In genomic region chr11:98544890-98545677, GRCm38 (mm10) we compare ENCODE assay signal across 8 mouse cellular contexts. TPM values are rescaled to one million over a fixed set of nuclear protein-coding genes. Genes with fewer than 3 reads are reported as not detected.
DNase-seq lines count a peak whose midpoint lies in the region; ATAC-seq and TF ChIP-seq lines count a peak whose summit lies in the region.

No protein-coding gene starts in this region.

- no peak for TF ChIP-seq CTCF in olfactory bulb, adult 2 months (IDR thresholded peaks at IDR 0.05; ENCODE audit: insufficient read depth, low read depth, low read length)

- 4% methylated on average over 16 of the region's 16 CpGs for WGBS in lung, embryonic 16.5 days
- 2% methylated on average over 16 of the region's 16 CpGs for WGBS in embryonic facial prominence, embryonic 12.5 days
- WGBS in intestine, embryonic 15.5 days, result 5% methylated on average over 16 of the region's 16 CpGs
- WGBS in olfactory bulb, adult 2 months, result 6% methylated on average over 16 of the region's 16 CpGs

- peak overlapping the region; percentile 86 for H3K4me2 ChIP-seq in lung, embryonic 16.5 days (ENCODE audit: low read depth, low read length)
- peak overlapping the region; percentile 85 for H3K4me2 ChIP-seq in embryonic facial prominence, embryonic 12.5 days (replicated peaks)
- peak overlapping the region; percentile 95 for H3K4me2 ChIP-seq in intestine, embryonic 15.5 days (replicated peaks)

- H3K27ac ChIP-seq in lung, embryonic 16.5 days (ENCODE audit: low read length), result no peak overlapping the region
- no peak overlapping the region for H3K27ac ChIP-seq in embryonic facial prominence, embryonic 12.5 days
- H3K27ac ChIP-seq in intestine, embryonic 15.5 days, result no peak overlapping the region
- no peak overlapping the region for H3K27ac ChIP-seq in olfactory bulb, adult 2 months (ENCODE audit: insufficient read depth, low read depth, low read length)

- no peaks in the 10 kb centered on the region for H3K36me3 ChIP-seq in lung, embryonic 16.5 days (ENCODE audit: control insufficient read depth, insufficient read depth, low read length)
- H3K36me3 ChIP-seq in embryonic facial prominence, embryonic 12.5 days, result no peaks in the 10 kb centered on the region
- no peaks in the 10 kb centered on the region for H3K36me3 ChIP-seq in intestine, embryonic 15.5 days

- peak overlapping the region; percentile 51; the same call in 1 of the 2 replicates for H3K9ac ChIP-seq in lung, embryonic 16.5 days (ENCODE audit: low read length)
- H3K9ac ChIP-seq in embryonic facial prominence, embryonic 12.5 days, result peak overlapping the region; percentile 49
- peak overlapping the region; percentile 34 for H3K9ac ChIP-seq in intestine, embryonic 15.5 days

- TF ChIP-seq POLR2A in olfactory bulb, adult 2 months (IDR thresholded peaks at IDR 0.05; ENCODE audit: insufficient read depth, low read depth, low read length), result no peak

- peak overlapping the region; percentile 52 for H3K4me3 ChIP-seq in lung, embryonic 16.5 days (ENCODE audit: low read length)
- H3K4me3 ChIP-seq in embryonic facial prominence, embryonic 12.5 days, result peak overlapping the region; percentile 39
- peak overlapping the region; percentile 47 for H3K4me3 ChIP-seq in intestine, embryonic 15.5 days (replicated peaks)
- peak overlapping the region; percentile 44 for H3K4me3 ChIP-seq in olfactory bulb, adult 2 months (ENCODE audit: insufficient read depth, low read depth, low read length)

- peaks cover 54% of the 10 kb centered on the region for H3K27me3 ChIP-seq in lung, embryonic 16.5 days (ENCODE audit: control insufficient read depth, insufficient read depth, low read depth, low read length)
- H3K27me3 ChIP-seq in embryonic facial prominence, embryonic 12.5 days, result peaks cover 70% of the 10 kb centered on the region
- H3K27me3 ChIP-seq in intestine, embryonic 15.5 days (replicated peaks), result peaks cover 48% of the 10 kb centered on the region

- no peak for DNase-seq in lung, postnatal 14 days
- DNase-seq in cerebellum, postnatal 10 days, result no peak
- no peak for DNase-seq in frontal cortex, postnatal 14 days (ENCODE audit: low spot score in 2 of 2)

- no peak for ATAC-seq in lung, embryonic 16.5 days (ENCODE audit: low read depth)
- ATAC-seq in embryonic facial prominence, embryonic 12.5 days (ENCODE audit: insufficient number of reproducible peaks, insufficient read depth, low FRiP score, low TSS enrichment), result no peak
- no peak for ATAC-seq in intestine, embryonic 15.5 days
- ATAC-seq in granulocyte monocyte progenitor cell, adult 5-6 weeks (replicated peaks; ENCODE audit: poor library complexity, severe bottlenecking), result no peak

- H3K4me1 ChIP-seq in lung, embryonic 16.5 days (replicated peaks; ENCODE audit: control insufficient read depth, insufficient read depth, low read length), result 0 out of 2 replicates have a peak, but pooled peaks cover 2% of the 10 kb centered on the region
- peaks cover 8% of the 10 kb centered on the region; the same call in 1 of the 2 replicates for H3K4me1 ChIP-seq in embryonic facial prominence, embryonic 12.5 days
- peaks cover 10% of the 10 kb centered on the region for H3K4me1 ChIP-seq in intestine, embryonic 15.5 days (replicated peaks)
- H3K4me1 ChIP-seq in olfactory bulb, adult 2 months (ENCODE audit: control insufficient read depth, insufficient read depth, low read length), result peaks cover 3% of the 10 kb centered on the region; the same call in 1 of the 2 replicates

- H3K9me3 ChIP-seq in lung, embryonic 16.5 days (ENCODE audit: control insufficient read depth, low read length), result no peaks in the 10 kb centered on the region; the same call in 1 of the 2 replicates
- H3K9me3 ChIP-seq in embryonic facial prominence, embryonic 12.5 days, result no peaks in the 10 kb centered on the region
- H3K9me3 ChIP-seq in intestine, embryonic 15.5 days, result no peaks in the 10 kb centered on the region

RNA-seq across cellular contexts. Expression of gene Ikzf3, which starts 0.7 kb away (rescaled TPM):
- 0.33 and 1.1 TPM in 2 replicates for polyA plus RNA-seq in lung, embryonic 16.5 days (2015; fragmentation: Nextera tagmentation; extraction: Ambion mirVana)
- polyA plus RNA-seq in embryonic facial prominence, embryonic 12.5 days (2016; fragmentation: Nextera tagmentation; extraction: Ambion mirVana), result 0.24 and 0.47 TPM in 2 replicates
- 0.21 and 0.24 TPM in 2 replicates for polyA plus RNA-seq in intestine, embryonic 15.5 days (2015; fragmentation: Nextera tagmentation; extraction: Ambion mirVana)
- 249 TPM in 1 of 2 replicates, not detected in the other for polyA plus RNA-seq in olfactory bulb, adult 2 months (2012; ENCODE audit: insufficient read depth, insufficient read length, low replicate concordance, missing spikeins)
- total RNA-seq in granulocyte monocyte progenitor cell, adult 5-6 weeks (2014; fragmentation: Nextera tagmentation), result 0.15 TPM in 1 of 2 replicates, not detected in the other
- not detected in 2 replicates for total RNA-seq in granulocyte monocyte progenitor cell, adult 5-6 weeks (2017)

RNA-seq across cellular contexts. Expression of gene Zpbp2, which starts 5.8 kb away (rescaled TPM):
- polyA plus RNA-seq in lung, embryonic 16.5 days (2015; fragmentation: Nextera tagmentation; extraction: Ambion mirVana), result 0.18 TPM in 1 of 2 replicates, not detected in the other
- not detected in 2 replicates for polyA plus RNA-seq in embryonic facial prominence, embryonic 12.5 days (2016; fragmentation: Nextera tagmentation; extraction: Ambion mirVana)
- 0.53 and 0.60 TPM in 2 replicates for polyA plus RNA-seq in intestine, embryonic 15.5 days (2015; fragmentation: Nextera tagmentation; extraction: Ambion mirVana)
- not detected in 2 replicates for polyA plus RNA-seq in olfactory bulb, adult 2 months (2012; ENCODE audit: insufficient read depth, insufficient read length, low replicate concordance, missing spikeins)
- total RNA-seq in granulocyte monocyte progenitor cell, adult 5-6 weeks (2014; fragmentation: Nextera tagmentation), result 1.6 TPM in 1 of 2 replicates, not detected in the other
- total RNA-seq in granulocyte monocyte progenitor cell, adult 5-6 weeks (2017), result not detected in 2 replicates

RNA-seq across cellular contexts. Expression of gene Ormdl3, which starts 42.1 kb away (rescaled TPM):
- polyA plus RNA-seq in lung, embryonic 16.5 days (2015; fragmentation: Nextera tagmentation; extraction: Ambion mirVana), result 50.8 and 51.2 TPM in 2 replicates
- polyA plus RNA-seq in embryonic facial prominence, embryonic 12.5 days (2016; fragmentation: Nextera tagmentation; extraction: Ambion mirVana), result 62.8 and 64.2 TPM in 2 replicates
- 50.5 and 55.2 TPM in 2 replicates for polyA plus RNA-seq in intestine, embryonic 15.5 days (2015; fragmentation: Nextera tagmentation; extraction: Ambion mirVana)
- polyA plus RNA-seq in olfactory bulb, adult 2 months (2012; ENCODE audit: insufficient read depth, insufficient read length, low replicate concordance, missing spikeins), result not detected in 2 replicates
- 5.9 and 7.3 TPM in 2 replicates for total RNA-seq in granulocyte monocyte progenitor cell, adult 5-6 weeks (2014; fragmentation: Nextera tagmentation)
- total RNA-seq in granulocyte monocyte progenitor cell, adult 5-6 weeks (2017), result 7.7 and 8.6 TPM in 2 replicates

RNA-seq across cellular contexts. Expression of gene Lrrc3c, which starts 53.0 kb away (rescaled TPM):
- not detected in 2 replicates for polyA plus RNA-seq in lung, embryonic 16.5 days (2015; fragmentation: Nextera tagmentation; extraction: Ambion mirVana)
- polyA plus RNA-seq in embryonic facial prominence, embryonic 12.5 days (2016; fragmentation: Nextera tagmentation; extraction: Ambion mirVana), result not detected in 2 replicates
- not detected in 2 replicates for polyA plus RNA-seq in intestine, embryonic 15.5 days (2015; fragmentation: Nextera tagmentation; extraction: Ambion mirVana)
- polyA plus RNA-seq in olfactory bulb, adult 2 months (2012; ENCODE audit: insufficient read depth, insufficient read length, low replicate concordance, missing spikeins), result not detected in 2 replicates
- not detected in 2 replicates for total RNA-seq in granulocyte monocyte progenitor cell, adult 5-6 weeks (2014; fragmentation: Nextera tagmentation)
- not detected in 2 replicates for total RNA-seq in granulocyte monocyte progenitor cell, adult 5-6 weeks (2017)

Comparison
In these comparisons a context has a peak if more than half of its experiments do, and no peak if none do; other contexts are left out.
1. RNA of gene Ikzf3, which starts 0.7 kb away (polyA plus RNA-seq): 249 TPM in olfactory bulb, adult 2 months; 0.24 to 0.47 TPM in embryonic facial prominence, embryonic 12.5 days, 0.33 to 1.1 TPM in lung, embryonic 16.5 days and 0.21 to 0.24 TPM in intestine, embryonic 15.5 days; every median in the first group is over 10 times any median in the second.
2. RNA of gene Ormdl3, which starts 42.1 kb away (polyA plus RNA-seq): 62.8 to 64.2 TPM in embryonic facial prominence, embryonic 12.5 days, 50.8 to 51.2 TPM in lung, embryonic 16.5 days and 50.5 to 55.2 TPM in intestine, embryonic 15.5 days; not detected in olfactory bulb, adult 2 months; every median in the first group is over 10 times any median in the second.
3. Peak in every context shown above with its lines, with median percentiles within 50 percentile points of each other: H3K4me2 ChIP-seq, H3K4me3 ChIP-seq and H3K9ac ChIP-seq.